In genomic region chr2:54565068-54565467, GRCm38 (mm10) we compare ENCODE assay signal across 15 mouse cellular contexts.
"Had no signal": no experiment of that assay in that cellular context is flagged by ENCODE, and none has a peak within 500 bp of the region (broad histone marks: within the 10 kb centered on the region; RNA-seq: fewer than 3 reads in every experiment).

No protein-coding gene starts in this region.

- H3K9ac ChIP-seq: liver, embryonic 15.5 days; liver, postnatal 0 days; lung, embryonic 14.5 days; midbrain, embryonic 12.5 days; neural tube, embryonic 12.5 days; stomach, embryonic 15.5 days had no signal

- H3K9me3 ChIP-seq: liver, embryonic 15.5 days; midbrain, embryonic 10.5 days; midbrain, embryonic 12.5 days; neural tube, embryonic 12.5 days; stomach, embryonic 15.5 days had no signal

- H3K27me3 ChIP-seq: liver, embryonic 15.5 days; midbrain, embryonic 12.5 days; neural tube, embryonic 12.5 days; stomach, embryonic 15.5 days had no signal

- ATAC-seq: liver, postnatal 0 days; midbrain, embryonic 16.5 days had no signal

- H3K4me3 ChIP-seq: liver, embryonic 15.5 days; midbrain, embryonic 10.5 days; midbrain, embryonic 12.5 days; neural tube, embryonic 12.5 days; stomach, embryonic 15.5 days had no signal

- H3K4me1 ChIP-seq: liver, embryonic 15.5 days; midbrain, embryonic 10.5 days; midbrain, embryonic 12.5 days; neural tube, embryonic 12.5 days; stomach, embryonic 15.5 days had no signal

- H3K36me3 ChIP-seq: liver, embryonic 15.5 days; midbrain, embryonic 10.5 days; midbrain, embryonic 12.5 days; neural tube, embryonic 12.5 days; stomach, embryonic 15.5 days had no signal

- DNase-seq: liver, postnatal 0 days; lung, embryonic 14.5 days; lung, postnatal 10 days; lung, postnatal 4 days; right cerebral cortex, postnatal 14 days; thymus, adult 2 months; thymus, postnatal 25 days; thymus, postnatal 4 days had no signal

- H3K4me2 ChIP-seq: liver, embryonic 15.5 days; lung, embryonic 14.5 days; midbrain, embryonic 12.5 days; neural tube, embryonic 12.5 days; stomach, embryonic 15.5 days had no signal

- H3K27ac ChIP-seq: liver, embryonic 15.5 days; midbrain, embryonic 10.5 days; midbrain, embryonic 12.5 days; neural tube, embryonic 12.5 days; stomach, embryonic 15.5 days; stomach, postnatal 0 days had no signal
